Mouse (Mus musculus) layer of hippocampus, adult 6 months (tissue): ENCODE data around the gene Plk3. TPM values are rescaled to one million over a fixed set of nuclear protein-coding genes. Genes with fewer than 3 reads are reported as not detected.

ENCODE experiments used
- long read RNA-seq, 2 experiments: library from polyadenylated mRNA; unstranded; transcript quantifications; one replicate each; pipeline ENCODE4 v2.0.0; 2019 to 2020
- microRNA-seq: library from miRNA; unstranded; fragments of <30 nt; microRNA quantifications from one replicate; pipeline ENCODE4 v1.2.0, GENCODE M21; 2020
- polyA plus RNA-seq: library from polyadenylated mRNA; unstranded; fragments of <200 nt; fragmentation: Nextera tagmentation; gene quantifications from 2 replicates; pipeline ENCODE4 v1.2.3, GENCODE M21; 2021

Plk3 gene
- 7.7 and 8.4 TPM in 2 replicates for polyA plus RNA-seq
- long read RNA-seq, experiment 1, transcript Plk3-201 (15 exons, 2,378 nt), result major isoform, 18 of 20 reads
- long read RNA-seq, experiment 1, partial matches to known transcripts, result 2 of 20 reads
- long read RNA-seq, experiment 1, other reads (novel, unspliced or antisense), result 0 of 20 reads
- long read RNA-seq, experiment 2, transcript Plk3-201 (15 exons, 2,378 nt), result major isoform, 131 of 152 reads
- long read RNA-seq, experiment 2, partial matches to known transcripts, result 2 of 152 reads
- long read RNA-seq, experiment 2, other reads (novel, unspliced or antisense), result 19 of 152 reads

GRCm38 (mm10) chr4:117133817-117134600 lies at the start of gene Plk3:
Gene Plk3 (minus strand): TSS chr4:117133963.

GRCm38 (mm10) chr4:117181863-117182758 lies 48.3 kb upstream of the Plk3 start, which contains the start of gene Kif2c:
Gene Kif2c (minus strand): TSS chr4:117182639.

GRCm38 (mm10) chr4:117155792-117156355 lies 22.1 kb upstream of the Plk3 start, which contains the start of gene Rps8:
Gene Rps8 (minus strand): TSS chr4:117156243.

GRCm38 (mm10) chr4:117126675-117127290 lies 7.0 kb downstream of the Plk3 start, which contains the start of gene Tctex1d4:
Gene Tctex1d4 (plus strand): TSS chr4:117126794.

GRCm38 (mm10) chr4:117125348-117125909 lies 8.3 kb downstream of the Plk3 start, which contains the start of gene Btbd19:
Gene Btbd19 (minus strand): TSS chr4:117125725.

GRCm38 (mm10) chr4:117095551-117096452 lies 38.0 kb downstream of the Plk3 start, which contains the start of gene Ptch2:
Gene Ptch2 (plus strand): TSS chr4:117096075.

Small RNA genes within 50 kb of the gene (microRNA-seq; reads per million reads assigned to microRNA genes)
- not detected for gene Gm22398

Other genes with a start within 250 kb of the Plk3 start
- gene Urod, start 139.6 kb downstream of the Plk3 start, polyA plus RNA-seq, result 64.2 and 65.4 TPM in 2 replicates
- gene Hectd3, start 138.6 kb downstream of the Plk3 start, polyA plus RNA-seq, result 7.5 and 7.9 TPM in 2 replicates
- gene Eif2b3, start 114.6 kb downstream of the Plk3 start, polyA plus RNA-seq, result 23.3 and 25.2 TPM in 2 replicates
- 0.20 and 0.33 TPM in 2 replicates for gene Ptch2, start 37.9 kb downstream of the Plk3 start, polyA plus RNA-seq
- gene Btbd19, start 8.2 kb downstream of the Plk3 start, polyA plus RNA-seq, result 7.5 and 8.0 TPM in 2 replicates
- 4.6 and 6.8 TPM in 2 replicates for gene Tctex1d4, start 7.2 kb downstream of the Plk3 start, polyA plus RNA-seq
- gene Rps8, start 22.3 kb upstream of the Plk3 start, polyA plus RNA-seq, result 1,119 and 1,120 TPM in 2 replicates
- 0.10 and 0.14 TPM in 2 replicates for gene Kif2c, start 48.7 kb upstream of the Plk3 start, polyA plus RNA-seq
- 11.5 and 16.4 TPM in 2 replicates for gene Tmem53, start 118.0 kb upstream of the Plk3 start, polyA plus RNA-seq
- gene Armh1, start 118.2 kb upstream of the Plk3 start, polyA plus RNA-seq, result 1.2 and 1.3 TPM in 2 replicates